Mouse (Mus musculus) common myeloid progenitor, adult 5-6 weeks (primary cell): ENCODE measurements around the gene Baz1b. TPM values are rescaled to one million over a fixed set of nuclear protein-coding genes. Genes with fewer than 3 reads are reported as not detected.
A peak's percentile ranks its signal among the peaks of the same experiment; 100 is the strongest.

ENCODE experiments used
- ATAC-seq: replicated peaks from 2 replicates; pipeline ENCODE4 v1.8.0; 2016; ENCODE audit warnings: low read depth, mild to moderate bottlenecking, moderate TSS enrichment, inconsistent platforms; ENCODE audit not compliant: poor library complexity, severe bottlenecking
- total RNA-seq: library from RNA; stranded (forward); fragments of 200-1000, 187-1606 nt; gene quantifications from 2 replicates; pipeline ENCODE4 v1.2.3, GENCODE M21; 2017

The Baz1b gene
- total RNA-seq, 1 experiment from 2014 or later = 188 TPM

- ATAC-seq = no peak
Measured at GRCm38 (mm10) chr5:135178523-135178922, 8.5 kb upstream of the Baz1b start.

- no peak for ATAC-seq
Measured at GRCm38 (mm10) chr5:135178996-135179395, 8.1 kb upstream of the Baz1b start.

- ATAC-seq = no peak
Measured at GRCm38 (mm10) chr5:135179616-135180015, 7.4 kb upstream of the Baz1b start.

- ATAC-seq = no peak
Measured at GRCm38 (mm10) chr5:135180796-135181195, 6.3 kb upstream of the Baz1b start.

GRCm38 (mm10) chr5:135181776-135182175 is 5.3 kb upstream of the Baz1b start:
- no peak for ATAC-seq

- ATAC-seq = no peak
Measured at GRCm38 (mm10) chr5:135183131-135183861, 3.8 kb upstream of the Baz1b start.

- no peak for ATAC-seq
Measured at GRCm38 (mm10) chr5:135185016-135185415, 2.0 kb upstream of the Baz1b start.

- ATAC-seq = no peak
Measured at GRCm38 (mm10) chr5:135185596-135185995, 1.5 kb upstream of the Baz1b start.

GRCm38 (mm10) chr5:135186231-135186620 is 838 bp upstream of the Baz1b start:
- no peak for ATAC-seq

GRCm38 (mm10) chr5:135187349-135188213 is 517 bp downstream of the Baz1b start:
- ATAC-seq = peak; percentile 9; the same call in 1 of the 2 replicates

GRCm38 (mm10) chr5:135188214-135188554 is 1.1 kb downstream of the Baz1b start:
- ATAC-seq = no peak

GRCm38 (mm10) chr5:135189281-135190022 is 2.4 kb downstream of the Baz1b start:
- ATAC-seq = no peak

GRCm38 (mm10) chr5:135191620-135192019 is 4.6 kb downstream of the Baz1b start:
- peak; percentile 45 for ATAC-seq

- no peak for ATAC-seq
Measured at GRCm38 (mm10) chr5:135192431-135192830, 5.4 kb downstream of the Baz1b start.

GRCm38 (mm10) chr5:135196367-135196766 is 9.3 kb downstream of the Baz1b start:
- ATAC-seq = peak; percentile 67

- ATAC-seq = no peak
Measured at GRCm38 (mm10) chr5:135202763-135203162, 15.7 kb downstream of the Baz1b start.

GRCm38 (mm10) chr5:135208197-135208596 is 21.1 kb downstream of the Baz1b start:
- ATAC-seq = no peak

GRCm38 (mm10) chr5:135216871-135217270 is 29.8 kb downstream of the Baz1b start:
- ATAC-seq = no peak

GRCm38 (mm10) chr5:135220941-135221340 is 33.9 kb downstream of the Baz1b start:
- no peak for ATAC-seq

GRCm38 (mm10) chr5:135222066-135222465 is 35.0 kb downstream of the Baz1b start:
- no peak for ATAC-seq

- ATAC-seq = no peak
Measured at GRCm38 (mm10) chr5:135224169-135224568, 37.1 kb downstream of the Baz1b start.
